Mouse (Mus musculus) ES-Bruce4 (cell line): Measurements from ENCODE around the gene Gm45233.

Experiments used
- CTCF ChIP-seq: IDR thresholded peaks from one replicate; pipeline ENCODE4 v1.8.1; 2011; ENCODE audit warnings: low read depth, low read length
- EP300 ChIP-seq: IDR thresholded peaks from 2 replicates; pipeline ENCODE4 v1.6.1; 2011; ENCODE audit warnings: low read depth, low read length; ENCODE audit not compliant: insufficient read depth
- POLR2A ChIP-seq: IDR thresholded peaks from one replicate; pipeline ENCODE4 v1.8.1; 2011; ENCODE audit warnings: low read length; ENCODE audit not compliant: insufficient read depth

DNA sequence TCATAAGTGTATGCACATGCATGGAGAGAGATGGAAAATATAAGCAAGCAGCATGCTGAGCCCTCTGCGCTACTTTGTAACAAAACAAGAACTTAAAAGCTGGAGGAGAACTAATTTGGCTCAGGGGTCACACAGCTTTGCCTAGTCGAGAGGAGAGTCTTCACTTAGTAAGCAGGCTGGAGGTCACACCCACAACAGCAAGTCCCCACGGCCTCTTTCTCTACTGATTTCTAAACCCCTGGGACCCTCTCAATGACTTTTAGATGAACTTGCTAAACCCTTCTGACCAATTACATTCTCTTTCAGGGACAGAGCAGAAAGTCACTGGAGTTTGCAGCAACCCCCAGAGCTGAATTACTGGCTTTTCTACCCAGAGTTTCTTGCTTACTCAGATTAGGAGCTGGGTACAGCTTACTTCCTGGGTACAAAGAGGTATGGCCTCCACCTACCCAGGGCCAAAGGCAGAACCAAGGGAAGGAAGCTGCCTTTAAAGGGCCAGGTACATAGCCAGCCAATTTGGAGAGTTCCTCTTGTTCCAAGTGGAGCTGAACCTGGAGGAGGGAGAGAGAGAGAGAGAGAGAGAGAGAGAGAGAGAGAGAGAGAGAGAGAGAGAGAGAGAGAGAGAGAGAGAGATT, 19.8 kb upstream of the Gm45233 start:
- TF ChIP-seq CTCF (no peak), POLR2A (no peak), EP300 (no peak)
